Mouse (Mus musculus) erythroblast, embryonic 14.5 days (primary cell): ENCODE measurements around the gene Hadhb.

ENCODE experiments used
- GATA1 ChIP-seq: IDR thresholded peaks from 2 replicates; pipeline ENCODE4 v1.6.1; 2012; ENCODE audit warnings: low read length, inconsistent platforms, mixed read lengths
- TAL1 ChIP-seq: IDR thresholded peaks from 3 replicates; pipeline ENCODE4 v1.6.1; 2012; ENCODE audit warnings: low read length, inconsistent platforms, mixed read lengths

DNA sequence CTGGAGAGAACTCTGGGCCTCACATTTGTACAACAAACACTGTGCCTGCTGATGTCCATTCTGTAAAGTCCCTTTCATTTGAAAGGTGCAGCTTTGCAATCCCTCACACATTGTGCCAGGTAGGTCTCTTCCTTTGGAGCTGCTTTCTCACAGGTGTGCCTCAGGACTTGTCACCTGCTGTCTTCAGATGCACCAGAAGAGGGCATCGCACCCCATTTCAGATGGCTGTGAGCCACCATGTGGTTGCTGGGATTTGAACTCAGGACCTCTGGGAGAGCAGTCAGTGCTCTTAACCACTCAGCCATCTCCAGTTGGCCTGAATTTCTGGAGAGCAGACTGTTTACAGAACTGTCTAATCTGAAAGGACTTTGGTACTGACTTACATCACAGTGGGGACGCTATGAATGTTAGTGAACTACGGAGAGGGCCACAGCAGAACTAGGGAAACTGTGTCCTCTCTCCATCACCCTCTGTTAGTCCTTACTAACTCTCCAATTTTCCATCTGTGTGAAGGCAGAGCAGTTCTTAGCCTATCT lies 42.4 kb upstream of the Hadhb start:
- TF ChIP-seq GATA1 (no peak), TAL1 (no peak)
